Mouse (Mus musculus): ENCODE measurements around the gene Gpr37l1. TPM values are rescaled to one million over a fixed set of nuclear protein-coding genes. Genes with fewer than 3 reads are reported as not detected.
A peak's percentile ranks its signal among the peaks of the same experiment; 100 is the strongest.

The Gpr37l1 gene
- polyA plus RNA-seq, 1 experiment from 2014 or later: 1.3 TPM

- H3K9ac ChIP-seq (ENCODE audit: low read length): no peak overlapping the region
- no peak overlapping the region for H3K27ac ChIP-seq (ENCODE audit: low read length)
- H3K4me2 ChIP-seq (ENCODE audit: low read depth, low read length): no peak overlapping the region
- H3K4me3 ChIP-seq (replicated peaks; ENCODE audit: low read length): no peak overlapping the region
- H3K27me3 ChIP-seq (ENCODE audit: control insufficient read depth, insufficient read depth, low read length): no peaks in the 10 kb centered on the region
- no peaks in the 10 kb centered on the region for H3K36me3 ChIP-seq (ENCODE audit: control insufficient read depth, insufficient read depth, low read length)
- no peaks in the 10 kb centered on the region for H3K9me3 ChIP-seq (replicated peaks; ENCODE audit: control insufficient read depth, low read length)
- ATAC-seq (ENCODE audit: insufficient read depth, low FRiP score): no peak
- 91% methylated on average over 6 of the region's 6 CpGs for WGBS
- H3K4me1 ChIP-seq (ENCODE audit: control insufficient read depth, insufficient read depth, low read length): peaks cover 6% of the 10 kb centered on the region; the same call in 1 of the 2 replicates
Observed at GRCm38 (mm10) chr1:135173311-135173710, 5.8 kb upstream of the Gpr37l1 start.

GRCm38 (mm10) chr1:135171984-135172383 lies 4.5 kb upstream of the Gpr37l1 start:
- Histone ChIP-seq H3K4me3 (replicated peaks; ENCODE audit: low read length) (no peak overlapping the region), H3K4me1 (ENCODE audit: control insufficient read depth, insufficient read depth, low read length) (peaks cover 6% of the 10 kb centered on the region; the same call in 1 of the 2 replicates), H3K36me3 (ENCODE audit: control insufficient read depth, insufficient read depth, low read length) (no peaks in the 10 kb centered on the region), H3K4me2 (ENCODE audit: low read depth, low read length) (no peak overlapping the region), H3K9me3 (replicated peaks; ENCODE audit: control insufficient read depth, low read length) (no peaks in the 10 kb centered on the region), H3K9ac (ENCODE audit: low read length) (no peak overlapping the region), H3K27ac (ENCODE audit: low read length) (no peak overlapping the region), H3K27me3 (ENCODE audit: control insufficient read depth, insufficient read depth, low read length) (no peaks in the 10 kb centered on the region)
- WGBS: 40% methylated on average over 6 of the region's 6 CpGs
- ATAC-seq (ENCODE audit: insufficient read depth, low FRiP score): peak; percentile 79

GRCm38 (mm10) chr1:135171202-135171601 lies 3.7 kb upstream of the Gpr37l1 start:
- WGBS: 76% methylated on average over 7 of the region's 7 CpGs
- Histone ChIP-seq H3K36me3 (ENCODE audit: control insufficient read depth, insufficient read depth, low read length) (no peaks in the 10 kb centered on the region), H3K4me2 (ENCODE audit: low read depth, low read length) (no peak overlapping the region), H3K4me1 (ENCODE audit: control insufficient read depth, insufficient read depth, low read length) (peaks cover 6% of the 10 kb centered on the region; the same call in 1 of the 2 replicates), H3K27ac (ENCODE audit: low read length) (no peak overlapping the region), H3K9ac (ENCODE audit: low read length) (no peak overlapping the region), H3K4me3 (replicated peaks; ENCODE audit: low read length) (no peak overlapping the region), H3K27me3 (ENCODE audit: control insufficient read depth, insufficient read depth, low read length) (no peaks in the 10 kb centered on the region), H3K9me3 (replicated peaks; ENCODE audit: control insufficient read depth, low read length) (no peaks in the 10 kb centered on the region)
- ATAC-seq (ENCODE audit: insufficient read depth, low FRiP score): no peak

GRCm38 (mm10) chr1:135170299-135170698 lies 2.8 kb upstream of the Gpr37l1 start:
- Histone ChIP-seq H3K27ac (ENCODE audit: low read length) (no peak overlapping the region), H3K4me1 (ENCODE audit: control insufficient read depth, insufficient read depth, low read length) (peaks cover 6% of the 10 kb centered on the region; the same call in 1 of the 2 replicates), H3K4me2 (ENCODE audit: low read depth, low read length) (peak overlapping the region; percentile 32; the same call in 1 of the 2 replicates), H3K9me3 (replicated peaks; ENCODE audit: control insufficient read depth, low read length) (no peaks in the 10 kb centered on the region), H3K9ac (ENCODE audit: low read length) (peak overlapping the region; percentile 33; the same call in 1 of the 2 replicates), H3K4me3 (replicated peaks; ENCODE audit: low read length) (no peak overlapping the region), H3K36me3 (ENCODE audit: control insufficient read depth, insufficient read depth, low read length) (no peaks in the 10 kb centered on the region), H3K27me3 (ENCODE audit: control insufficient read depth, insufficient read depth, low read length) (no peaks in the 10 kb centered on the region)
- 57% methylated on average over 10 of the region's 10 CpGs for WGBS
- ATAC-seq (ENCODE audit: insufficient read depth, low FRiP score): 0 out of 2 replicates have a peak, but pooled peaks have one; percentile 10

- Histone ChIP-seq H3K27me3 (ENCODE audit: control insufficient read depth, insufficient read depth, low read length) (no peaks in the 10 kb centered on the region), H3K9ac (ENCODE audit: low read length) (peak overlapping the region; percentile 33; the same call in 1 of the 2 replicates), H3K36me3 (ENCODE audit: control insufficient read depth, insufficient read depth, low read length) (no peaks in the 10 kb centered on the region), H3K4me1 (ENCODE audit: control insufficient read depth, insufficient read depth, low read length) (peaks cover 6% of the 10 kb centered on the region; the same call in 1 of the 2 replicates), H3K27ac (ENCODE audit: low read length) (no peak overlapping the region), H3K9me3 (replicated peaks; ENCODE audit: control insufficient read depth, low read length) (no peaks in the 10 kb centered on the region), H3K4me3 (replicated peaks; ENCODE audit: low read length) (no peak overlapping the region), H3K4me2 (ENCODE audit: low read depth, low read length) (peak overlapping the region; percentile 32; the same call in 1 of the 2 replicates)
- ATAC-seq (ENCODE audit: insufficient read depth, low FRiP score): no peak
- WGBS: 45% methylated on average over 12 of the region's 12 CpGs
Observed at GRCm38 (mm10) chr1:135169556-135170224, 2.2 kb upstream of the Gpr37l1 start.

GRCm38 (mm10) chr1:135168453-135169200 lies 1.1 kb upstream of the Gpr37l1 start:
- H3K27me3 ChIP-seq (ENCODE audit: control insufficient read depth, insufficient read depth, low read length): no peaks in the 10 kb centered on the region
- peaks cover 6% of the 10 kb centered on the region; the same call in 1 of the 2 replicates for H3K4me1 ChIP-seq (ENCODE audit: control insufficient read depth, insufficient read depth, low read length)
- H3K9me3 ChIP-seq (replicated peaks; ENCODE audit: control insufficient read depth, low read length): no peaks in the 10 kb centered on the region
- no peak overlapping the region for H3K4me2 ChIP-seq (ENCODE audit: low read depth, low read length)
- no peak overlapping the region for H3K9ac ChIP-seq (ENCODE audit: low read length)
- 91% methylated on average over 10 of the region's 10 CpGs for WGBS
- no peak for ATAC-seq (ENCODE audit: insufficient read depth, low FRiP score)
- H3K27ac ChIP-seq (ENCODE audit: low read length): no peak overlapping the region
- no peak overlapping the region for H3K4me3 ChIP-seq (replicated peaks; ENCODE audit: low read length)
- no peaks in the 10 kb centered on the region for H3K36me3 ChIP-seq (ENCODE audit: control insufficient read depth, insufficient read depth, low read length)

- ATAC-seq (ENCODE audit: insufficient read depth, low FRiP score): no peak
- Histone ChIP-seq H3K4me2 (ENCODE audit: low read depth, low read length) (no peak overlapping the region), H3K27ac (ENCODE audit: low read length) (no peak overlapping the region), H3K27me3 (ENCODE audit: control insufficient read depth, insufficient read depth, low read length) (no peaks in the 10 kb centered on the region), H3K9me3 (replicated peaks; ENCODE audit: control insufficient read depth, low read length) (no peaks in the 10 kb centered on the region), H3K36me3 (ENCODE audit: control insufficient read depth, insufficient read depth, low read length) (no peaks in the 10 kb centered on the region), H3K4me1 (ENCODE audit: control insufficient read depth, insufficient read depth, low read length) (no peaks in the 10 kb centered on the region), H3K9ac (ENCODE audit: low read length) (no peak overlapping the region), H3K4me3 (replicated peaks; ENCODE audit: low read length) (no peak overlapping the region)
- 59% methylated on average over 6 of the region's 6 CpGs for WGBS
Observed at GRCm38 (mm10) chr1:135162720-135163119, 4.8 kb downstream of the Gpr37l1 start.

GRCm38 (mm10) chr1:135160411-135161050 lies 7.0 kb downstream of the Gpr37l1 start:
- Histone ChIP-seq H3K9ac (ENCODE audit: low read length) (no peak overlapping the region), H3K4me2 (ENCODE audit: low read depth, low read length) (no peak overlapping the region), H3K4me1 (ENCODE audit: control insufficient read depth, insufficient read depth, low read length) (no peaks in the 10 kb centered on the region), H3K9me3 (replicated peaks; ENCODE audit: control insufficient read depth, low read length) (no peaks in the 10 kb centered on the region), H3K27me3 (ENCODE audit: control insufficient read depth, insufficient read depth, low read length) (no peaks in the 10 kb centered on the region), H3K27ac (ENCODE audit: low read length) (no peak overlapping the region; the same call in 1 of the 2 replicates), H3K36me3 (ENCODE audit: control insufficient read depth, insufficient read depth, low read length) (peaks cover 10% of the 10 kb centered on the region), H3K4me3 (replicated peaks; ENCODE audit: low read length) (no peak overlapping the region)
- 84% methylated on average over 13 of the region's 13 CpGs for WGBS
- ATAC-seq (ENCODE audit: insufficient read depth, low FRiP score): no peak
